Mouse (Mus musculus): Measurements from ENCODE around the gene Mthfs. TPM values are rescaled to one million over a fixed set of nuclear protein-coding genes. Genes with fewer than 3 reads are reported as not detected.
"Not testable (repeated sequence)": the region's sequence is repeated elsewhere in the genome, so short reads cannot be mapped to it uniquely, and the experiment has no call there.

Gene Mthfs
- polyA plus RNA-seq, 1 experiment from 2014 or later = 15.4 TPM

DNA sequence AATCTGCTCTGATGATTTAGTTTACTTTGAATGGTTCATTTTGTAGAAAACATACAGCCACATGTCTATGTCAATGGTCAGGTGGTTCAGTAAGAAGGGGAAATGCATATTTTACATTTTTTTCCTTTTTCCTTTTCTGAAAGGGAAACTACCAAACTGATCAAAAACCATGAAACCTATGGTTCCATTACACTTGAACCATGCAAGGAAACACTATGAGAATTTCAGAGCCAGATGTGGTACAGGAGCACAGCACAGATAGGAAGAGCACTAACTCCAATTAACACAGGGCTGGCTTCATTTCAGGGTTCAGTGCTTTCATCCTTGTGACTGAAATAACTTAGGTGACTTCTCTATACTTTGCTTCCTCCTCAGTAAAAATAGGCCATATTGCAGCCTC, 8.2 kb upstream of the Mthfs start:
- not testable (repeated sequence) for H3K27me3 ChIP-seq (ENCODE audit: control insufficient read depth, insufficient read depth, low read depth, low read length); H3K9me3 ChIP-seq (replicated peaks; ENCODE audit: control insufficient read depth, low read length); ATAC-seq (ENCODE audit: low read depth); H3K4me1 ChIP-seq (ENCODE audit: control insufficient read depth, low read depth, low read length); H3K36me3 ChIP-seq (ENCODE audit: control insufficient read depth, insufficient read depth); H3K27ac ChIP-seq (ENCODE audit: low read length); H3K4me3 ChIP-seq (ENCODE audit: low read depth, low read length); H3K9ac ChIP-seq (ENCODE audit: low read depth, low read length); H3K4me2 ChIP-seq (ENCODE audit: low read depth, low read length)

DNA sequence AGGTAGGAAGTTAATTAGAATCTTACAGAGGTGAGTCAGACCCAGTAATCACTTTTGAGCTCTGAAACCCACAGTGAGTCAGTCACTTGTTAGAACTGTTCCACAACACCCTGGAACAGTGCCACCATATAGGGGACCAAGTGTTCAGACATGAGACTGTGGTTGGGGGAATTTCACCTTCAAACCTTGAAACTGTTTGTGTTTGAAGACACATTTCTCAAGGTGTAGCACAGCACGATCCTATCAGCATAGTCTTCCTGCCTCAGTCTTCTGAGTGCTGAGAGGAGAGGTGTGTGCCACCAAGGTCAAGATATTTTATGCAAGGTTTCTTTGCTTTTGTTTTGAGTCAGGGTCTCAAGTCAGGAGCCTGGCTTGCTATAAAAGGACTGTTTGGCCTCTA, 1.5 kb upstream of the Mthfs start:
- WGBS (ENCODE audit: insufficient replicate concordance) = 53% methylated on average over 1 of the region's 1 CpGs
- not testable (repeated sequence) for H3K36me3 ChIP-seq (ENCODE audit: control insufficient read depth, insufficient read depth); H3K4me3 ChIP-seq (ENCODE audit: low read depth, low read length); H3K4me2 ChIP-seq (ENCODE audit: low read depth, low read length); ATAC-seq (ENCODE audit: low read depth); H3K9ac ChIP-seq (ENCODE audit: low read depth, low read length); H3K9me3 ChIP-seq (replicated peaks; ENCODE audit: control insufficient read depth, low read length); H3K27me3 ChIP-seq (ENCODE audit: control insufficient read depth, insufficient read depth, low read depth, low read length); H3K4me1 ChIP-seq (ENCODE audit: control insufficient read depth, low read depth, low read length); H3K27ac ChIP-seq (ENCODE audit: low read length)

DNA sequence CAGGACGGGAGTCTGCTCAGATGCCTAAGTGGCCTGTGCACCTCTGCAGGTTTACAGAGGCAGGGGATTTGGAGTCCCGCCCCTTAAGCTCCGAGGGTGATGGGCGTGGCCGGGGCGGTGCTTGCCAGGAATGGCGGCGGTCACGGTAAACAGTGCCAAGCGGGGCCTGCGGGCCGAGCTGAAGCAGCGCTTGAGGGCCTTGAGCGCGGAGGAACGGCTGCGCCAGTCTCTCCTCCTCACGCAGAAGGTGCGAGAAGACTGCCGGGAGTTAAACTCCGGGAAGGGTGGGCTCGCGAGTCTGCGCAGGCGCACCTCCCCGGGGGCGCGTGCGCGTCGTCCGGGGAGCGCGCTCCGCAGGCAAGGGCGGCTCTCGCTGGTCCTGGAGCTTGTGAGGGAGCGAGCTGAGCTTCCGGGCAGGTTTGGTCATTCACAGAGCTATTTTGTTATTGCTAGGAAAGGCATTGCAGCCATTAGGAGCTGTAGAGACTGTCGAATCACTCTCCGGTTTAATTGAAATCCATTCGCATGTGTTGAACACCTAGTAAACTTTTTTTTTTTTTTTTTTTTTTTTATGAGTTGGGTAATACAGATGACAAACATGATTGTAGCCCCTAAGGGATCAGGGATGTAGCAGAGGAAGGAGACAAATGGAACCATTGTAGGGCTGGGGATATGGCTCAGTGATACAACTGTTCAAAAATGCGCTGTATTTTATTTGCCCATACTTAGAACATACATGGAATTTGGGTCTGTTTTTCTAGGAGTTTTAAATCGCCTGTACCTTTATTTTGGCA, 786 bp downstream of the Mthfs start:
- not testable (repeated sequence) for H3K27ac ChIP-seq (ENCODE audit: low read length); H3K36me3 ChIP-seq (ENCODE audit: control insufficient read depth, insufficient read depth); H3K9me3 ChIP-seq (replicated peaks; ENCODE audit: control insufficient read depth, low read length); H3K9ac ChIP-seq (ENCODE audit: low read depth, low read length); H3K4me1 ChIP-seq (ENCODE audit: control insufficient read depth, low read depth, low read length); H3K27me3 ChIP-seq (ENCODE audit: control insufficient read depth, insufficient read depth, low read depth, low read length)
- ATAC-seq (ENCODE audit: low read depth) = peak; percentile 91
- peak overlapping the region; percentile 41 for H3K4me2 ChIP-seq (ENCODE audit: low read depth, low read length)
- H3K4me3 ChIP-seq (ENCODE audit: low read depth, low read length) = peak overlapping the region; percentile 44
- 2% methylated on average over 19 of the region's 44 CpGs for WGBS (ENCODE audit: insufficient replicate concordance)

DNA sequence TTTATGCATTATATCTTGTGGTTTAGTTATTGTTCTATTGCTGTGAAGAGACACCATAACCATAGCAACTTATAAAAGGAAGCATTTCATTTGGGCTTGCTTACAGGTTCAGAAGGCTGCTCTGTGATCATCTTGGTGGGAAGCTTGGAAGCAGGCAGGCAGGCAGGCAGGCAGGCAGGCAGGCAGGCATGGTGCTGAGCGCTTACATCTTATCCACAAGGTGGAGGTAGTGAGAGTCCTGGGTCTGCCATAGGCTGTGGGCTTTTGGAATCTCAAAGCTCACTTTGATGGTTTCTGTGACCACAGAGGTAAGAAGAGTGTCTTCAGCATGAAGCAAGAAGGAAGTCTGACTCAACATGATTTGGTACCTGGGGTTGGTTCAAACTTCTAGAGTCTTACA, 2.0 kb downstream of the Mthfs start:
- not testable (repeated sequence) for H3K27me3 ChIP-seq (ENCODE audit: control insufficient read depth, insufficient read depth, low read depth, low read length); H3K4me1 ChIP-seq (ENCODE audit: control insufficient read depth, low read depth, low read length); H3K36me3 ChIP-seq (ENCODE audit: control insufficient read depth, insufficient read depth); H3K4me2 ChIP-seq (ENCODE audit: low read depth, low read length); H3K9ac ChIP-seq (ENCODE audit: low read depth, low read length); H3K9me3 ChIP-seq (replicated peaks; ENCODE audit: control insufficient read depth, low read length); H3K4me3 ChIP-seq (ENCODE audit: low read depth, low read length); H3K27ac ChIP-seq (ENCODE audit: low read length); ATAC-seq (ENCODE audit: low read depth)
- 17% methylated on average over 1 of the region's 1 CpGs for WGBS (ENCODE audit: insufficient replicate concordance)

DNA sequence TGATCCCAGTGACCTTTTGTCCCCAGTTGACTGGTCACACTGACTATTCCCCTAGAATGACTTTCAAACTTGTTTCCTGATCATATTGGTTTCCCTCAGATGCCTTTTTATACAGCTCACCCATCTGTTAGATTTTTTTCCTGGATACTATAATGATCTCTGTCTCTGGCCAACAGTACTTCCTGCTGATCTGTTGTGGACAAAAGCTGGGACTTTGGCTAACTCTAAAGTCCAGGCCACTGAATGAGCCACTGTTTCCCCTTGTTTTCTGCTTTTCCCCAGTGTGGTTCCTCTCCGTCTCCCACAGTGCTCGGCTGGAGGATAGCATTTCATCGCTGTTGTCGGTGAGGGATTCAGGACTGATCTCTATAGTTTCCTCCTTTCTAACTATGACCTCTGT, 7.7 kb downstream of the Mthfs start:
- not testable (repeated sequence) for H3K27ac ChIP-seq (ENCODE audit: low read length); H3K4me1 ChIP-seq (ENCODE audit: control insufficient read depth, low read depth, low read length); H3K27me3 ChIP-seq (ENCODE audit: control insufficient read depth, insufficient read depth, low read depth, low read length); H3K4me2 ChIP-seq (ENCODE audit: low read depth, low read length); H3K9ac ChIP-seq (ENCODE audit: low read depth, low read length); ATAC-seq (ENCODE audit: low read depth); H3K9me3 ChIP-seq (replicated peaks; ENCODE audit: control insufficient read depth, low read length); H3K4me3 ChIP-seq (ENCODE audit: low read depth, low read length); H3K36me3 ChIP-seq (ENCODE audit: control insufficient read depth, insufficient read depth)
- WGBS (ENCODE audit: insufficient replicate concordance) = 70% methylated on average over 4 of the region's 4 CpGs

DNA sequence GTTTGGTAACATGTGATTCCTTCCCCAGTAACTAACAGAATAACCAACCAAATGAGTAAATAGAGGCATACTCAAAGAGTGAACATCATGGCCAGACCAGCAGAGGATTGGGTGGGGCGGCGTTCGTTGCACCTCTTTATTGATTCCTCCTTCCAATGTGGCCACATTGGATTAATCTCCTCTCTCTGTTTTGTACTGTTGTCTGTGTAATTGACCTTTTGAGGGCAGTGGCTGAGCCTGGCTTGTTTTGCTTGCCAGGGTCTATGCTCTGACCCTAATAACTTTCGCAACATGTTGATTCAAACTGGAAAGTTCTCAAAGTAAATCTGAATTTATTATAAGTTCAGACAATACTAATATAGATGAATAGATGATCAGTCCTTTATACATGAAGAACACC, 9.2 kb downstream of the Mthfs start:
- H3K27me3 ChIP-seq (ENCODE audit: control insufficient read depth, insufficient read depth, low read depth, low read length); H3K27ac ChIP-seq (ENCODE audit: low read length); H3K9me3 ChIP-seq (replicated peaks; ENCODE audit: control insufficient read depth, low read length); H3K36me3 ChIP-seq (ENCODE audit: control insufficient read depth, insufficient read depth); H3K4me2 ChIP-seq (ENCODE audit: low read depth, low read length); H3K9ac ChIP-seq (ENCODE audit: low read depth, low read length); H3K4me3 ChIP-seq (ENCODE audit: low read depth, low read length); H3K4me1 ChIP-seq (ENCODE audit: control insufficient read depth, low read depth, low read length): not testable (repeated sequence)
- ATAC-seq (ENCODE audit: low read depth) = peak; percentile 66
- 83% methylated on average over 3 of the region's 4 CpGs for WGBS (ENCODE audit: insufficient replicate concordance)

DNA sequence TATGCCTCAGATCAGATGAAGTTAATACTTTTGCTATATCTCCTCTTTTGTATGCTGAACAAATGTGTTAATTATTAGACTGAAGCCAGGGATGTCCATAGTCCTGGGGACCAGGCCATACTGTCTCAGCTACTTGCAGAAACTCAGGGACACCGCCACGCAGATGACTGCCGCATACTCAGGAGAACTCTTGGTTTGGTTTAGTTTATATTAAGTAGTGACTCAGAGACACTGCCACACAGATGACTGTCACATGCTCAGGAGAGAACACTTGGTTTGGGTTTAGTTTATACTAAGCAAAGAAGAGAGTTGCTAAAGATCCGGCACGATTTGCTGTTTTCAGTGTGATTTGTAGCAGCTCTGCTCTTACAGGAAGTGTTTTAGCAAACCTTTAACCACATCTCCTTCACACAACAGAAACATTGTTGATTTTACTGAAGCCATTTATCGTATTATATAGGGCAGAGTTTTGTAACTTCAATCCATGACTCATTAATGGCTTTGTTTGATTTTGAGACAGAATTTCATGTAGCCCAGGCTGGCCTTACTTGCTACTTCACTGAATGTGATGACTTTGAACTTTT, 10.3 kb downstream of the Mthfs start:
- H3K27me3 ChIP-seq (ENCODE audit: control insufficient read depth, insufficient read depth, low read depth, low read length); H3K9me3 ChIP-seq (replicated peaks; ENCODE audit: control insufficient read depth, low read length); H3K4me3 ChIP-seq (ENCODE audit: low read depth, low read length); H3K9ac ChIP-seq (ENCODE audit: low read depth, low read length); H3K36me3 ChIP-seq (ENCODE audit: control insufficient read depth, insufficient read depth); ATAC-seq (ENCODE audit: low read depth); H3K4me2 ChIP-seq (ENCODE audit: low read depth, low read length); H3K4me1 ChIP-seq (ENCODE audit: control insufficient read depth, low read depth, low read length); H3K27ac ChIP-seq (ENCODE audit: low read length): not testable (repeated sequence)
- WGBS (ENCODE audit: insufficient replicate concordance) = 59% methylated on average over 6 of the region's 6 CpGs

DNA sequence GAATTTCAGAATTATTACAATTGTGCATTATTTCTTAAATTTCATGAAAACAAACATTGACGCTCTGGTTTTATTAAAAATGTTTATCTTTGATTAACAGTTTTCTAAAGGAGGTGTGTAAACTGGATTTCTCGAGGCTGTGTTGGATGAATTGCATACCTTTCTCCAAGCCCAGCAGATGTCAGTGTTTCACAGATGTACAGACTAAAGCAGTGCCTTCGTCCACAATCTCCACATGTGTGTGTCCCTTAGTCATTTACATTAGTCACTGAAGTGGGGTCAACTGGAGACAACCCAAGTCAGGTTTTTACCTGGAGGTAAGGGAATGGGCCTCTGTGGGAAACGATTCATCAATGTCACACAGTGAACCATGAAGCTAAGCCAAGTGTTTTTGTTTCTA, 15.6 kb downstream of the Mthfs start:
- H3K9me3 ChIP-seq (replicated peaks; ENCODE audit: control insufficient read depth, low read length) = no peaks in the 10 kb centered on the region
- no peak overlapping the region for H3K27ac ChIP-seq (ENCODE audit: low read length)
- no peaks in the 10 kb centered on the region for H3K4me1 ChIP-seq (ENCODE audit: control insufficient read depth, low read depth, low read length)
- no peak overlapping the region for H3K4me2 ChIP-seq (ENCODE audit: low read depth, low read length)
- H3K9ac ChIP-seq (ENCODE audit: low read depth, low read length) = no peak overlapping the region
- no peaks in the 10 kb centered on the region for H3K27me3 ChIP-seq (ENCODE audit: control insufficient read depth, insufficient read depth, low read depth, low read length)
- WGBS (ENCODE audit: insufficient replicate concordance) = 53% methylated on average over 4 of the region's 4 CpGs
- no peaks in the 10 kb centered on the region for H3K36me3 ChIP-seq (ENCODE audit: control insufficient read depth, insufficient read depth)
- no peak for ATAC-seq (ENCODE audit: low read depth)
- H3K4me3 ChIP-seq (ENCODE audit: low read depth, low read length) = no peak overlapping the region

DNA sequence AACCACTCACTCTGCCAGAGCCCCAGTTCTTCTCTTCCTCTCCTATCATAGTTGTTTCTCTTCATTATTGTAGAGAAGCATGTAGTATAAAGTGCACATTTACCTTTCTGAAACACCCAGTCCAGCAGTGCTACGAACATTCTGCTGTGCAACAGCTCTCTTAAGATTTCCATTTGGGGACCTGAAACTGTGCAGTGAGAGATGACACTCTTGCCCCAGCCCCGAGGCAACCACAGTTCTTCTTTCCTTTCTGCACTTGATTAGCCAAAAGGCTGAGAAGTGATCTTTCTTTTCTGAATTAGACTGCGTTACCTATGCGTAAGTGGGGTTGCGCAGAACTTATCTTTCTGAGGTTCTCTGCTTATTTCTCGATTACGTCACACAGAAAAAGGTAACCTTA, 17.6 kb downstream of the Mthfs start:
- no peak for ATAC-seq (ENCODE audit: low read depth)
- no peak overlapping the region for H3K4me2 ChIP-seq (ENCODE audit: low read depth, low read length)
- H3K27ac ChIP-seq (ENCODE audit: low read length) = no peak overlapping the region
- H3K9ac ChIP-seq (ENCODE audit: low read depth, low read length) = no peak overlapping the region
- H3K27me3 ChIP-seq (ENCODE audit: control insufficient read depth, insufficient read depth, low read depth, low read length) = no peaks in the 10 kb centered on the region
- H3K4me1 ChIP-seq (ENCODE audit: control insufficient read depth, low read depth, low read length) = no peaks in the 10 kb centered on the region
- H3K4me3 ChIP-seq (ENCODE audit: low read depth, low read length) = no peak overlapping the region
- no peaks in the 10 kb centered on the region for H3K36me3 ChIP-seq (ENCODE audit: control insufficient read depth, insufficient read depth)
- 64% methylated on average over 7 of the region's 7 CpGs for WGBS (ENCODE audit: insufficient replicate concordance)
- no peaks in the 10 kb centered on the region for H3K9me3 ChIP-seq (replicated peaks; ENCODE audit: control insufficient read depth, low read length)

All from liver, embryonic 16.5 days (tissue).